Mouse (Mus musculus) 416B (cell line): ENCODE data around the gene Colgalt1.

Experiments
- DNase-seq: peaks from one replicate; pipeline ENCODE4 v3.0.0; 2011; ENCODE audit warnings: low read depth

The Colgalt1 gene

DNA sequence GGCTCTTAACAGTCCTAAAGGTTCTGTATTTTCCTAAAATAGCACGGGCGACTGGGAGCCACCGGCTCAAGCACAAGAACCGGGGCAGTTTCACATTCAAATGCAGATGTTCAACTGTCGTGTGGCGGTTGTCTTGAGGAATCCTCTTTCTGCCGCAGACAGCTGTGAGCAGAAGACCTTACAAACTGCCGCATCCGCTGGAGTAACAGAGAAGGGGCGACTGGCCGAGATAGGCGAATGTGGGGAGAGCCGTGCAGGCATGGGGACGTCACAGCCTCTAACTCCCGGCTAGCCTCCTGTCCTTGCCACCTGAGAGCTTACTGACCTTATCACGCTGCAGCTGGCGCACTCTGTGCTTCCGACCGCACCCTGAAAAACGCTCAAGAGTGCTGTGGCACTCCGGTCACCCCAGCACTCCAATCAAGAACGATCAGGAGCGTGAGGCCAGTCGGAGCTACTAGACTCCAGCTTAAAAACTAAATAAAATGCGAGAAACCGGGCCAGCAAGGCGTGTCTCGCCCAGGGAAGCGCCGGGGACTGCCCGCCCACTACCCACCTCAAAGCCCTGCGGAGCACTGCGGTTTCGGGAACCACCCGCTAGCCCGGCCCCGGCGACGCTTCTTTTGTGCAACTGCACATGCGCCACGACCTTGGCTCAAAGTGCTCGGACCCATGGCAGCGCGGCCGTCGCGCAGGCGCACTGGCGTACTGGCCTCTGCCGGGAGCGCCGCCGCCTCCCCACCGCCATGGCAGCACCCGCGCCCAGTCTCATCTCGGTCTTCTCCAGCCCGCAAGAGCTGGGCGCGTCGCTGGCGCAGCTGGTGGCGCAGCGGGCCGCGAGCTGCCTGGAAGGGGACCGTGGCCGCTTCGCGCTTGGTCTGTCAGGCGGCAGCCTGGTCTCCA is 19.1 kb upstream of the Colgalt1 start, which contains the start of gene Pgls:
TSS of gene Pgls (plus strand) at position 706 of the 903 bp plus-strand sequence.
- DNase-seq: peak; percentile 95

DNA sequence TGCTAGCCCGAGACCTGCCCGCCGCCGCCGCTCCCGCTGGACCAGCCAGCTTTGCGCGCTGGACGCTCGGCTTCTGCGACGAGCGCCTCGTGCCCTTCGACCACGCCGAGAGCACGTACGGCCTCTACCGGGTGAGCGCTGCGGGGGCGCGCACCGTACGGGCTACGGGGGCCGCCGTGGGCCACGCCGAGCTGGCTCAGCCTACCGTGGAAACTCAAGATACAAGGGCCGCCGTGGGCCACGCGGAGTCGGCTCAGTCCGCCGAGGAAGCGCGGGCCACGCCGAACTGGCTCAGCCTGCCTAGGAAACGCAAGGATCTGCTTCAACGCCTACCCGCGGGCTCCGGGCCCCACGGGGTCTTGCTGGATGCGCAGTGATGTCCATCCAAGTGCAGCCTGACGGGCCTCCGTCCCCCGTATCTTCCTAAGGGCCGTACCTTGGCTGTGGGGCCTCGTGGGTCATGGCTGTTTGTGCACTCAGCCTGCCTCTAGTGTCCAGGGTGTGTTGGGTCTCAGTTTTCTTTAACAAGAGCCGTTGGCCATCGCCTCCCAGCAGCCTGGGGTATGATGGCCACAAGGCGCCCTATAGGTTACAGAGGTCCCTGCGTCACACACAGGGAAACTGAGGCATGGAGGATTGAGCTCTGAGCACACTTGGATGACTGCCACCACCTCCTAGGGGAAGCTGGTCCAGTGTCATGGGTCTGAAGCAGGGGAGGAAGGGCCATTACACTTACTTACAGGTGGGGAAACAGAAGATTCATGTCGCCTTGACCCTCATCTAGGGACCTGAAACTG is 18.2 kb upstream of the Colgalt1 start:
- peak; percentile 75 for DNase-seq

DNA sequence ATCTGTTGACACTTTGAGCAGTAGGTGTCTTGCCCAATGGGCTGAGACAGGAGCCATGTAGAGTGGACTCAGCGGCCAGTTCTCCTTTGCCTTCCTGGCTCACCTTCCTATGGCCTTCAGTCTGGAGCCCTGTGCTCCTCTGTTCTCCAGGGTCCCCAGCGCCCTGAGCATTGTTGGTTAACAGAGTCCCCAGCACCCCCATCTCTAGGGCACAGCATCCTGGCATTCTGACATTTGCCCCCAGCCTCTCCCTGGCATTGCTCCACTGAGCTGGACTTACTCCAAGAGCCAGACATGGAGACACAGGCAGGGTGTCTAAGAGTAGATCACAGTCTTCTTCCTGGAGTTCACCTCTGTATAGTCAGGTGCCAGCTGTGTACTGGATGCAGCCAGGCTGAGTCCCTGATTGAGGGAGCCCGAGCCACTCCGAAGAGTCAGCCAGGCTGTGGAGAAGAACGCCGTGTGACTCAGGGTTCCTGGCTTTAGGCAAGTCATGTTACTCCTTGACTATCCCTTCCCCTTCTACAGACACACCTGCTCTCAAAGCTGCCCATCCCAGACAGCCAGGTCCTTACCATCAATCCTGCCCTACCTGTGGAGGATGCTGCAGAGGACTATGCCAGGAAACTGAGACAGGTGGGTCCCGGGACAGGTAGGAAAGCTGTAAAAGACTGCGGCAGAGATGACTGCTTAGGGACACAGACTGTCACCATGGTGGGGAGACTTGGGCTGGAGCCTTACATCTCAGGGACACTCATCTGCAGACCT is 17.1 kb upstream of the Colgalt1 start:
- DNase-seq: no peak

DNA sequence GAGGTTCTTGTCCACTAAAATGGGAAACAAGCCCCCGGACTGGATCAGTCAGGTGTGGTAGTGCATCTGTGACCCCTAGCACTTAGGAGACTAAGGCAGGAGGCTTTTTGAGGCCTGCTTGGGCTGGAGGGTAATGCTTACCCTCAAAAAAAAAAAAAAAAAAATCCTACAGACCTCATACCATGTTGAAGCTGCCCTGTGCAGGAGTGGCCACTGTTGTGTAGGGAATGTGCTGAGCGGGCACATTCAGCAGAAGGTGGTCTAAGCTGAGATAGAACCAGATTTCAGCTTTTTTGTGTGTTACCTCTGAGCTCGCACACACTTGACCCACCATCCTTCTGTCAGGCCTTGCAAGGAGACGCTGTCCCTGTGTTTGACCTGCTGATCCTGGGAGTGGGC is 16.5 kb upstream of the Colgalt1 start:
- no peak for DNase-seq

DNA sequence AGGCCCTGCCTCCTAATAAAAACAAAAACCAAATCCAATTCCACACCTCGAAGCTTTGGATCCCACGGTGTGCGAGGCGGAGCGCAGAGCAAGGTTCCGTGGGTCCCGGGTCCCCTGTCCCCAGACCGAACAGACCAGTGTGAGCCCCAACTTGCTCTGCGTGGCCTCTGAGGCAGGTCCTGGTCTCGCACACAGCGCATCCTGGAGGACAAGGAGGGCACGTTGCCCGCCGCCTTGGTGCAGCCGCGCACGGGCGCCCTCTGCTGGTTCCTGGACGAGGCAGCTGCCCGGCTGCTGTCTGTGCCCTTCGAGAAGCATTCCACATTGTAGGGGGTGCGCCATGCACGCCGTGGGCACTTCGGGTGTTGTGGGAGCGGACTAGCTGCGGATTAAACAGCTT is 14.9 kb upstream of the Colgalt1 start:
- DNase-seq: peak; percentile 82

DNA sequence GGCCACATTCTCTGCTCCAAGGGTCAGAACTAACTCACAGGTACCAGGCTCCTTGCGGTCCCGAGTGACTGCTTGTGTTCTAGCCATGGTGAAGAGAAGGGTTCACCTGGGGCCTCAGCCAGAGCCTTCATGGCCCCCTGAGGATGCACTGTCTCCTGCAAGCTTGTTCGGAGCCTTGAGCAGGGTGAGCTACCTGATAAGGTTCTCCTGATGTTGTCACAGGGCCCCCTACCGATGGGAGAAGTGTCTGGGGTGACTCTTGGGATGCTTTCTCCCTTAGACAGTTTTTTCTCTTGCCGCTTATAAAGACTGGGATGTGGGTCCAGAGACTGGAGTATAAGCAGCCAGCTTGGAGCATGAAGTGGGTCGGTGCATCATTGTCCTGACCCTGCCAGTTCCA is 14.4 kb upstream of the Colgalt1 start:
- DNase-seq: no peak

DNA sequence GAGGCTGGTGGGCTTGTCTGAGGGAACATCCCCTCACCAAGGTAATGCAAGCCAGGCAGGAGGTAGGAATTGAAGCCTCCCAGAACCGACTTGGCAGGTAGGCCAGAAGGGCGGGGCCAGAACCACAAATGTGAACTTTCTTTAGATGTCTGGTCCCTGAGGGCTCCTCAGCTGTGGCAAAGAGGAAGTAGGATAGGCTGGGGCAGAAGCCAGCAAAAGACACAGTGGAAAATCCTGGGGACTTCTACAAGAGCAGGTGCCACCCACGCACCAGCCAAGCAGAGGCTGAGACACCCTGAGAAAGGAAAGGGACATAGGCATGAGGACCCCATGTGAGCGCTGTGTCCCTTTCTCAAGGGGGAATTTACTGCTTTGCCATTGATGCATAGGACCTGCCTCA is 14.0 kb upstream of the Colgalt1 start:
- DNase-seq: no peak

DNA sequence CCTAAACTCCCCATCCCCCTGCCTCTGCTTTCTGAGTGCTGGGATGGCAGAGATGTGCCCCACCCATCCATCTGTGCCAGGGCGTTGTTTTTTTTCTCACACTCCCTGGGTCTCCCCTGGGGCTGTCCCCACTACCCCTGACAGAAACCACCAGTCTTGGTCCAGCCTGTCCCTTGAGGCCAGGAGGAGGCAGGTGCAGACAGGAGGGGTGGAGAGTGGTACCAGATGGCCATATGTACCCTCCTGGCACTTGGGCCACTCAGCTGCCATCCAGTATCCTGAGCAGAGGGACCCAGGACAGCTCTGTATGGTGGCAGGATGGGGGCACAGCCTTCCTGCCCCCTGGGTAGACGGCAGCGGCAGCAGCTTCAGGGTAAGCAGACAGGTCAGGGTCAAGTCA is 13.3 kb upstream of the Colgalt1 start, which contains the start of gene Fam129c:
TSS of gene Fam129c (plus strand) at position 198 of the 400 bp plus-strand sequence.
- no peak for DNase-seq

DNA sequence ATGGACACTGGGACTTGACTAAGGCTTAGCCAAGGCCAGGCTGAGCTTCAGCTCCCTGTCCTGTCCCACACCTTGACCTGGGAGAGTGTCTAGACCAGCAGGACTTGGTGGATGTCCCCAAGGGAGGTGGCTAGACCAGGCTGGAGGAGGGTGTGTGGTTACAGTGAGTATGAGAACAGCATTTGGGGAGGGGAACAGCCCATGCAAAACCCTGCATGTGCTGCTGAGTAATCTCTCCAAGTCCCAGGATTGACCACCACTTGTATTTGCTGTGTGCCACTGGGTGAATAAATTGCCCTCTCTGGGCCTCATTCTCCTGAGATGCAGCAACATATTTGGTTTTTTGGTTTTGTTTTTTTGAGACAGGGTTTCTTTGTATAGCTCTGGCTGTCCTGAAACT is 12.4 kb upstream of the Colgalt1 start:
- DNase-seq: no peak

DNA sequence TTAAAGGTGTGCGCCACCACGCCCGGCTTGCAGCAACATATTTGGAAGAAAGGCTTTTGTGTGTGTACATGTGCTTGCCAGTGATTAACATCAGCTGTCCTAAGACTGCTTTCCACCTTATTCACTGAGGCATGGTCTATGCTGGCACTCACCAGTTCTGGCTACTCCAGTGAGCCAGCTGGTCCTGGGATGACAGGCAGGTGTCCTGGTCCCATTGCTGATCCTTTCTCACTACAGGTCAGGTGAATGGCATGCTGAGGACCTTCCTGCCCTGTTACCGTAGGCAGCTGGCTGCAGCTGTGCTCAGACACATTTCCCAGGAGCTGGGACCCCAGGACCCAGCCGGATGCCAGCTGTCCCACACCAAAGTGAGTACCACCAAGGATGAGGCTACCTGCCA is 12.0 kb upstream of the Colgalt1 start:
- no peak for DNase-seq

DNA sequence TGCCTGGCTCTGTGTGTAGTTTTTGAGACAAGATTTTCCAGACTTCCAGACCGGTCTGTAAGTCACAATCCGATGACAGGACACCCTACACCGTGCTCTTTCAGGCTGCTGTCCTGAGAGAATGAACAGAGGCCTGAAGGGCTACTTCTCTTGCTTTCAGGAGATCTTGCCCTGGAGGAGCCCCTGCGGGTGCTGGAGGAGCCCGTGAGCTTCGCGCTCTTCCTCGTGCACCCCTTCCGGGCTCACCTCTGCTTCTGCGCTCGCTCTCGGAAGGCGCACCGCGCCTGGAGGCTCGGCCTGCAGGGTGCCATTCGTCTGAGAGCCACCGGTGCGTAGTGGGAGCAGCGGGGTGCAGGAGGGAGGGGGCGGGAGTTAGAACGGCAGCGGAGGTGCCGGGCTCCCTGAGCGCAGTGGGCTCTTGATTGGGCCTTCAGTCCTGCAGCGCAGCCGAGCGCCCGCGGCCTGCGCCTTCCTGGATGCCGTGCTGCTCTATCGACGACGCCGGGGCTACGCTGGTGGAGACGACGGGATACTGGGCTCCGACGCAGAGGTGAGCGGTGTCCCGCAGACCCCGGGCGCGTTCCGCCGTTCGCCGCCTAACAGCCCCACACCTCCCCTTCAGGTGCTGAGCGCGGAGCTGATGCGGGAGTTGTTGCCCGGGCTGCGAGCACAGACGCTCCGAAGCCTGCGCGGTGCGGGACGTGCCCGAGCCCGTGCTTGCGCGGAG is 8.7 kb upstream of the Colgalt1 start:
- DNase-seq: no peak

DNA sequence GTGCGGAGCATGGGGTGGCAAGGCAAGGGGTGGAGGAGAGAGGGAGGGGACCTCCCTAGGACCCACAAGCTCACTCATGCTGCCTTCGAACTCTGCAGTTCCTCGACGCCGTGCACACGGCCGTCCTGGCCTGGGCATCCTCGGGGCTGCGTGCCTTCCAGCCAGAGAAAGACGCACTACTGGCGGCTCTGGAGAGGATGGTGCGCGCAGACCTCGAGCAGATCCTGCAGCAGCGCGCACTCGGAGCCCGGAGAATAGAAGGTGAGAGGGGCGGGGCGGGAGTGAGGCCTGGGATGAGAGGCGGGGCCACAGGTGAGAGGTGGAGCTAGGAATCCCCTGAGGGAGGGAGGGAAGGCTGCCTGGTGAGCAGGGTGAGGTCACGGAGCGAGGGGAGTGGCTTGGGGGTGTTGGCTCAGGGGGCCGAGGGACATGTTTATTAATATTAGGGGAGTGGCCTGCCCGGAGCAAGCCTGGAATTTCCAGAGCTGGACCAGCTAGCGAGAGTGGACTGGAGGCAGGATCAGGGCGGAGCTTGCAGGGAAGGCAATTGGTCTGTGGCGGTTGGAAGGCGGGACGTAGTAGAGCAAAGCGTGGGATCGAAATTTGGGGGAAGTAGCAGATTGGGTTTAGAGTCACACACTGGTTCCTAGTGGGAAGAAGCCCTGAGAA is 8.0 kb upstream of the Colgalt1 start:
- no peak for DNase-seq

DNA sequence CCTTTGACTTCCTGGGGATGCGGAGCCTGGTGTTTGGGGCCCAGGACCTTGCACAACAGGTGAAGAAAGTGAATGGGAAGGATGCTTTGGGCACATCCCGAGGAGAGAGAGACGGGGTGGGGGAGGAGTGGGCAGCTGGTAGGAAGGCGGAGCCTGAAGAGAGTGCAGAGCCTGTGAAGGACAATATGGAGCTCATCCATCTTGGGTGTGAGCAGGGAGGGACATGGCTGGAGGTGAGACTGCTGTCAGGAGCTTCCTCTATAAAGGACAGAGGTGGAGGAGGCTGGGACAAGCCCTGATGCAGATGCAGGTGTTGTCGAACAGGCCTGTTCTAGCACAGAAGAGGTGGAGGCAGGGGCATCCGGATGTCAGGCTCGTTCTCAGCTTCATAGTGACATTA is 6.8 kb upstream of the Colgalt1 start:
- DNase-seq: no peak

DNA sequence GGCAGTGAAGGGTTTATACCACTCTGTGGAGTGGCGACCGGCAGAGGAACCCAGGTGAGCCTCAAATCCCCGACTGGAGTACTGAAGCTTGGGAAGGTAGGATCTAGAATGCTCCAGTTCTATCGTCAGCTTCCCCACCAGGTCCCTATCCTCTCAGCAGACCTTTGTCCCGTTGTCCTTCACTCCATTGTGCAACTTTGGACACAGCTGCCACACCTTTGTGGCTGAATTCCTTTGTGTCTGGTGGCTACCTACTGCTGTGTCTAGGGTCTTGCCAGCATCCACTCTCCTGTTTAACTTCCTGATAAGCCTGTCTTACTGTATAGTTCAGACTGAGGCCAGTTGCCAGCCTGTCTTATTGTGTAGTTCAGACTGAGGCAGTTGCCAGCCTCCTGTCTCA is 1.3 kb downstream of the Colgalt1 start:
- DNase-seq: no peak

DNA sequence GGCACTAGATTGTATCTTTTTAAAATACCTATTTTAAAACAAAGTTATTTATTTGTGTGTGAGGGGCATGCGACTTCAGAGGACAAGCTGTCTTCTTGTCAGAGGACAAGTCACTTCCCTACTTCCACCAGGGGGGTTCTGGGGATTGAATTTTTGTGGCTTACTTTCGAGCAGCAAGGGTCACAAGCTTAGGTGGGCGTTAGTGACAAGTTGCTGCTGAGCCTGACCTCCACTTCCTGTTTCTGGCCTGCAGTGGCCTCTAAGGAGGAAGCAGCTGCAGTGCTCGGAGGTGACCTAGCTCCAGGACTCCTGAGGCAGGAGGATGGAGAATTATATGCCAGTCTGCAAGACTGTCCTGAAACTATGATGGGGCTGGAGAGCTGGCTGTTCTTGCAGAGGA is 2.6 kb downstream of the Colgalt1 start:
- DNase-seq: peak; percentile 86

DNA sequence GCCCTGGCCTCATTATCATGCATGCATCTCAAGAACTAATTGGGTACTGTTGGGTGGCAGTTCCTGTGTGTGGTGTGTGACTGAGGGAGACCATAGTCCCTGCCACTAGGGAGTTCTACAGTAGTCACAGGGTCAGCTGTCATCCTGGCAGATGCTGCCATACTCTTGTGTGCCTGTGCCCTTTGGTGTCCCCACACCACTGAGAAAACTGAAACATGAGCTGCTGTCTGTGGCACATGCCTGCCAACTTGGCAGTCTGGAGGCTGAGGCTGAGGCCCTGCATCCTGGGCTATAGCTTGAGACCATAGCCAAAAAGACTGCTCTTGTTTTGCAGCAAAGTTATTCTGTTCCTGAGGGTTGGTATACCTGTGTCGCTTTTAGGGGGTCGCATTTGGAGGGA is 9.0 kb downstream of the Colgalt1 start:
- no peak for DNase-seq

DNA sequence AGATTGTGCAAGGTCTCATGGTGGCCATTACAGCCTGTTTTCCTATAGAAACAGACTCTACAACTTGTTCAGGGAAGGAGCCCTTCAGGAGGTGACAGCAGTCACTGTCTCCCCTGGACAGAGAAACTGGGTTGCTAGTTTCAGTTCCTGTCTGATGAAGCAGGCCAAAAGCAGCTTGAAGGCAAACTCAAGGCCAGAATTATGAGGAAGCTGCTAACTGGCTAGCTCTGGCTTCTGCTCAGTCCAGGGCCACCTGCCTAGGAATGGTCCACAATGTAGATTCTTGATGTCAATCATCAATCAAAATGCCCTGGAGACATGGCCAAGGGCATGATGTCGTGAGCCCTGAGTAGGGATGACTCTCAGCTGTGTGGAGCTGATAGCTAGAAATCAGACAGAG is 14.3 kb downstream of the Colgalt1 start:
- no peak for DNase-seq

DNA sequence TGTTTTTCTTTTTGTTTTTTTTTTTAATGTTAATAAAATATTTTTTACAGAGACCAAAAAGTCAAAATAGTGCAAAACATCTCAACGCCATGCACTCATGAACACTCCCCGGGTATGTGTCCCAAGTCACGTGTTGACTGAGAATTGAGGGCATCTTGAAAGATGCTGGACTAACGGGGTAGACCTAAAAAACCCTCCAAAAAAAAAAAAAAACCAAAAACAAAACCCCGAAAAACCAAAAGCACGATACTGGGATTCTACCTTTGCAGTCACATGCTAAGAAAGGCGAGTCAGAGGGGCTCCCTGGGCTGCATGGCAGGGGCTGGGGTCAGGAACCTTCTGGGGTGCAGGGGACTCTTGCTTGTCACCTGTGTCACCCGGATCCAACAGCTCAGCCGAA is 16.0 kb downstream of the Colgalt1 start:
- no peak for DNase-seq

DNA sequence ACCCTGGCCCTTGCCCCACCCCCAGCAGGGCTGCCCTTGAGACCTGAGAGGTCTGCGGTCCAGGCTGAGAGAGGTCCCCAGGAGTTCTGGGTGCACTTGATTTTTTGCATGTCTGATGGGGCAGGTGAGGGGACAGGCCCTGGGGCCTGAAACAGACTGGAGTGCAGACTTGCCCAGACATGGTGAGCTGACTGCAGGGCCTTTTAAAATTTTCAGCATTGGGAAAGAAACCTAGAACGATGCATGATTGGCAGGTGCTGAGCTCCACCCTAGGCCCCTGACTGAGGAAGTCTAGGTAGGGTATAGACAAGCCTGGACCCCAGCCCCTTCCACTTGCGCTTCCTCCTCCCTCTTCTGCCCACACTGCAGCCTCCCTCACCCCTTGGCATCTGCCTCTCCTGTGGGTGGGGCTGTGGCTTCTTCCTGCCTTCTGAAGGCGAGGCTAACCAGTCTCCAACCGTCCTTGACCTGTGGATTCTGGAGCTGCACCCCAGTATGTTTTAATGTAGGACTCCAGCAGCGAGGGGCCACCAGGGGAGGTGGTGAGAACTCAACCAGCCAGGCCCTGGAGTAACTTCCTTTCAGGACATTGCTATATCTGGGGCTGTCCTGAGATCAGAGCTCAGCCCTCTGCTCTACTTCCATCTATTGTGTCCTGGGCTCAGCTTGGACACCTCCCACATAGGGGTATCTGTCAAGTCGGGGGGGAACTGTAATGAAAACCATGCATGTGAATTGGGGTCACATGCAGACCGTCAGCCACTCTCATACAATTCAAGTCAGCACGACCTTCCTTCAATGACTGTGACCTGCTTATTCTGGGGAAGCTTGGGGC is 16.7 kb downstream of the Colgalt1 start:
- DNase-seq: peak; percentile 68
